Mouse (Mus musculus) layer of hippocampus, adult 9-10 months (tissue): ENCODE measurements at regions not wholly inside any gene's neighbourhood (a gene's known extent, or its start where the extent isn't known, plus 50 kb on each side); places are given as distances from the start of the nearest gene placed in this dataset.
"Not testable (repeated sequence)": the region's sequence is repeated elsewhere in the genome, so short reads cannot be mapped to it uniquely, and the experiment has no call there.

Source experiments
- DNase-seq: peaks from one replicate; pipeline ENCODE4 v3.0.0; 2022; ENCODE audit warnings: low spot score

GRCm38 (mm10) chr1:88752332-88752731, 50.3 kb upstream of the Arl4c start:
- no peak for DNase-seq

DNA sequence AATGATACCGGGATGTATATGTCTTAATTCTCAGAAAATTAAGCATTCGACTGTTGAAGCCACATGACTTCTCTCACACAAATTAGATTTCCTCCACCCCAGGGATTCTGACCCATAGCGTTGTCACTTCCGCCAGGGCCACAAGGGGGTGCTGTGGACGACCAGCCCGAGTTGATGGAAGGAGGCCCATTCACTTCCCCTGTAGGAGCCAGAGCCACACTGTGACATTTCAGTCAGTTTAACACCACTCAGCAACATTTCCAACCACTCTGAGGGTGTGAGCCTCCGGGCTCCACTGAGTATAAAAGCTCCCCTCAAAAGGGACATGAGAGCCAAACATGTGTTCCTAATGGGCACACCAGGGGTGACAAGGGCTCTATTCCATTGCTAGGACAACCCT, 54.6 kb upstream of the Arl4c start:
- no peak for DNase-seq

GRCm38 (mm10) chr1:88757162-88757561, 55.1 kb upstream of the Arl4c start:
- no peak for DNase-seq

GRCm38 (mm10) chr1:88757746-88758145, 55.7 kb upstream of the Arl4c start:
- DNase-seq = no peak

GRCm38 (mm10) chr1:88760643-88761042, 58.6 kb upstream of the Arl4c start:
- DNase-seq = no peak

GRCm38 (mm10) chr1:88761121-88761520, 59.1 kb upstream of the Arl4c start:
- DNase-seq = no peak

DNA sequence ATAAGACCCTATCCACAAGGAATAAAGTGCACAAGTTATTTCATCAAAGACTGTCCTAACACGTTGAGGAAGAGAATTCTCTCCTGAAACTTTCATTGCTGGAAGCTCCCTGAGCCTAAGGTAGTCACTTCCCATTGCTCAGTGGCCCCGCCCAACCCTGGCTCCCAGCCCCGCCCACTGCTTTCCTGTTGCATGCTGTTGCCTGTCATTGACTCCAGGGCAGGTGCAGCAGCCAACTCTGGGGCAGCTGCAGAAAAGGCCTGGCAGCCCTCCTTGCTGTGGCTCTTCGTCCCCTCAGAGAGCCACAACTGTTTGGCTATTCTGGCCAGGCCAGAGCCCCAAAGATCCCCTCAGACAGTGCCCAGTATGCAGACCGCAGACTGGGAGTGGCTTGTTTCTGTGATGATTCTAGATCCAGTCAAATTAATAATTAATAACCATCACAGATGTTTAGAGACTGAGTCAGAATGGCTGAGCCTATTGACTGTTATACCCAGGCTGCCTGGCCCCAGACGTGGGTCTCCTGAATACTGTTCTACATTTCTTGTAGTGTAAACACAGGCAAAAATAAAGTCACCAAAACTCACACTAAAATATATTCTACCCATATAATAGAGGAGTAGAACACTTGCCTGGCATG, 61.8 kb upstream of the Arl4c start:
- DNase-seq = no peak

DNA sequence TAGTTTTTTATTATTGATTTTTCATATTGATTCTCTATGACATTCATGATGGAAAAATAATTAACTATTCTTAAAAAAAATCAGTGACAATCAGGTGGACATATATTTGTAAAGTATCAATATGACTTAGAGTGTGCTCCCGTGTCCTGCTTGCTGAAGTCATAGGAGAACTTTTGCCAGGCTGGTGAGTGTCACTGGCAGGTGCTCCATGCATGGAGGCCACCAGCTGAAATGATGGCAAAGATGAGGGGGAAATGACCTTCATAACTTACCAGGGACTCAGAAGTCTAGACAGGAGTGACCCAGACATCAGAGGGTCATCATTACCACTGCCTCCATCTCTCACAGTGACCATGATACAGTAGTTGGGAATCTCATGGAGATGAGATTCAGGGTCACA, 62.5 kb upstream of the Arl4c start:
- DNase-seq = no peak

GRCm38 (mm10) chr1:88777009-88777408, 75.0 kb upstream of the Arl4c start:
- no peak for DNase-seq

GRCm38 (mm10) chr1:88780262-88780661, 78.2 kb upstream of the Arl4c start:
- no peak for DNase-seq

GRCm38 (mm10) chr1:88783083-88783482, 81.1 kb upstream of the Arl4c start:
- no peak for DNase-seq

DNA sequence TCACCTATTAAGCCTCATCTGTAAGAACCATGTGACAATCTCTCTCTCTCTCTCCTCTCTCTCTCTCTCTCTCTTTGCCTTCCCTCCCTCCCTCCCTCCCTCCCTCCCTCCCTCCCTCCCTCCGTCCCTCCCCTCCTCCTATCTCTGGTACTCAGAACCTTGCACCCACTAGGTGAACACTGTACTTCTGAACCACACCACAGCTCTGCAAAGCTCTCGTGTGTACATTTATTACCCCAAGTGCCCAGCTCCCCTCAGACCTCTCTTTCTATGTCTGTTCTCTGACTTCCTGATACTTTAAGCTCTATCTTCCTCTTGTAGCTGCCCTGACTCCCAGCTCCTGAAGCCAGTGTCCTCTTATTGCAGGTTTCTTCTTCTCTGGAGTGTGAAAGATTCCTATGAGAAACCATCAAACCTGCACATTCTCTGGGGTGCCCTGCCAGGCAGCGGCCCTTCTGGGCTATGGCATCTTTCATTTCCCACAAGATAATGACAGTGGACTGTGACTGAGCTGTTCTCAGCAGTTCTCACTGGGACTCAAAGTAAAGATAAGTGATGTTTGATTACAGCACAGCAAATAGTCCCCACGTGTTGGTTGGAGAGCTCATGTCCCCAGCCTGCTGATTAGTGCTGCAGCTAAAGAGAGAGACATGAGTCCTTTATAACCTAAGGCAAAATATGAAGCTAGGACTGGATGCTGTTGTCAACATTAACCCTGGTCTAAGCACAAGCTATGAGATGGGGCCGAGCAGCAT, 83.0 kb upstream of the Arl4c start:
- no peak for DNase-seq

DNA sequence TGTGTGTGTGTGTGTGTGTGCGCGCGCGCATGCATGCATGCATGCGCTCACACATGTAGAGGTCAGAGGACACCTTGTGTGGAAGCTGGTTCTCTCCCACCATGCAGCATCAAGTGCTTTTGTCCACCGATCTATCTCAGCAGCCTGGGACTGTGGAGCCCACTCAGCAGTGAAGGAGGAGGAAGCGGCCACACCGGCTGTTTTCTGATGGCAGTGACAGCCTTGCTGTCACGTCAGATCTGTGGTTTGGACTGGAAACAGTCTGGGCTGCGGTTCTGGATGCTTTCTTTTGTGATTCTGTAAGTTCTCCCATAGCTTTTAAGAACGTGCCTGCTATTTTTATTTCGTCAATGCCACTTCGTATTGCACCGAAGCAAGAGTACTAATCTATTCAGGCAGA, 84.0 kb upstream of the Arl4c start:
- DNase-seq = no peak

DNA sequence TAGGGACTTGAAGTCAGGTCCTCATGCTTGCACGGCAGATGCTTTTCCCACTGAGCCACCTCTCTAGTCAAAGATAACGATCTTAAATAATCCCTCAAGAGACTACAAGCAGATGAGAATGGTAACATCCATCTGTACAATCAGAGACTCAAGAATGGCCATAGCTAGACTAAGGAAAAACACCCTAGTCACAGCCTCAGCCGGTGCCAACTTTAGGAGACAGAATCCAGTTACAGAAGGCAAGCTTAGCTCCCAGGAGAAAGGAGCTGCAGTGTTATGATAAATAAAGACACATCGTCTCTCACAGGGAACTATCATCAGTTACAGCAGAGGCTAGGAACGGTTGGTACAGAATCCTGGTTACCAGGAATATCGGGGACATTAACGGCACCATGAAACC, 88.7 kb upstream of the Arl4c start:
- DNase-seq = no peak

DNA sequence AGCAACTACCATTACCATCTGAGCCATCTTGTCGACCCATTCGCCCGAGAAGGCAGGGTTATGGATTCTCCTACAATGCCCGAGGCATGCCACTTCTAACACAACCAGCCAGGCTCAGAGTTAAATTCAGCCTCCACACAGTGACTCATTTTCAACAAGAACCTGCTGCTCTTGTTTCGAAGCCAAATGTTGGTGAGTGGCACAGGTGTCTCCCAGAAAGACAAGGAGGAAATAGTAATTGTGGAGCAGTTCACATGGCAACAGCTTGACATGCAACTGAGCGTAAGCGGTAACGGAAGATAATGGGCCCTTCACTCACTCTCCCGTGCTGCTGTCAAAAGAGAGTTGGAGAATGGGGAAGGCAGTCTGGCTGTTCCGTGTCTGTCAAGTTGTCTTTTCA, 92.9 kb upstream of the Arl4c start:
- DNase-seq = peak; percentile 40

DNA sequence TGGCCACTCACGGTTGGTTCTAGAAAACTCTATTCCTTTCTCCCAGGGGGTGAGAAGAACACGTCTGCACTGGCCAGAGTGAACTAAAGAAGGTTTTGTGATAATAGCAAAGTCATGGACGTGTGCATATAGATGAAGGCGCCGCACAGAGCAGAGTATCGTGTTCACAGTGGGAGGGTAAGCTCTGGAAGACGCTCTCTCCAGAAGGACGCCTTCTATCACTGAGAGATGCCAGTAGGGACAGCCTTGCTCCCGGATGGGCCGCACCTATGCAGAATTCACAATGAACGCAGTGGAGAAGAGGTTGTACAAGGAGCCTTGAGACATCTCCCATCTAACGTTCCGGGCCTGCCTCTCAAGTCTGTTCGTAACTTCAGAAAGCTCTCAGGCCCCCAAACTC, 96.5 kb upstream of the Arl4c start:
- no peak for DNase-seq

- no peak for DNase-seq
Observed at GRCm38 (mm10) chr1:88798874-88799273, 96.9 kb upstream of the Arl4c start.

DNA sequence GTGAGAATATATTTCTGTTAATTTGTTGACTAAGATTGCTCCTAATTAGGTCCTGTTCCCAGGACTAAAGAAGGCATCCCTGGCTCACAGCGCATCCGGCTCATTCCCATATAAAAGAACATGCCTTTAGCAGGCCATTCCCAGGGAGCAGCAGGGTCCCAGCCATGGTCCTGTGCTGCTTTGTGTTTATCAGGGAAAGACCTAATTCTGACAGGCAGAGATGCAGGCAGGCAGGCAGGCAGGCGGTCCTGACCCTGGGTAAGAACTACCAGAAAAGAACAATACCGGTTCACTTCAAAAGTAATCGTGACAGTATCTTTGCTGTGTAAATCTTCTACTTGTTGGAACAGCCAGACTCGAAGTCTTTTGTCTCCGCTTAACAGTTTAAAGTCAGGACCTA, 97.3 kb upstream of the Arl4c start:
- DNase-seq = no peak

DNA sequence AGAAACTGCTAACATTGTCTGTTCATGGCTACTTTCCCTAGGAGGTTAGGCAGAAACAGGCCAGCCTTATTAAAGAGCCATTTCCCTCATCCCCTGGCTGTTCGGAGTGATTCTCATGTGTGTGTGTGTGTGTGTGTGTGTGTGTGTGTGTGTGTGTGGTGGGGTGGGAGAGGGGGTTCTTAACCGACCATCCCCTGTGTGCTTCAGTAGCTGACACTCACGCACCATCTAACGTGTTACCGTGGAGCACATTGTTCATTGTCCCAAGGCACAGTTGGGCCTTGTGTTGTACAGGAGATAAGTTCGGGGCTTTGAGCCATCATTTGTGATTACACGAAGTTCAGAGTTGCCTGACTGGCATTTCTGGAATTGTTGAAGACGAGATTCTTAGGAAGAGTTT, 97.8 kb upstream of the Arl4c start:
- DNase-seq = no peak

DNA sequence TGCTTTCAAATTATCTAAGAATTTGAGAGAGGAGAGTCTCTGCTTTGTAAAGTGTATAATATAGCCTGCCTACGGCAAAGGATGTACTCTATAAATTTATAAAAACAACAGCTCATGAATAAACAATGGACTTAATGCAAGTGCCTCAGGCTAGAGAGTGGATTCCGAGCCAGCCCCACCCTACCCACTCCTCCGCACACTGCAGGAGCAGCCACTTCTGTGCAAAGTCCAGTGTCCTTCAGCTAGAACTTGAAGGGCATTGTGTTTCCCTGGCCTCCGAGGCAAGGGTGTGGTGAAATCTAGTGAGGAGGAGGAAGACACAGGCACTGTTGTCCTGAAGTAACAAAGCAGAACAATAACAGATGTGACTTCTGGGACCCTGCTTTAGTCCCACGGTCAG, 98.4 kb upstream of the Arl4c start:
- DNase-seq = no peak

DNA sequence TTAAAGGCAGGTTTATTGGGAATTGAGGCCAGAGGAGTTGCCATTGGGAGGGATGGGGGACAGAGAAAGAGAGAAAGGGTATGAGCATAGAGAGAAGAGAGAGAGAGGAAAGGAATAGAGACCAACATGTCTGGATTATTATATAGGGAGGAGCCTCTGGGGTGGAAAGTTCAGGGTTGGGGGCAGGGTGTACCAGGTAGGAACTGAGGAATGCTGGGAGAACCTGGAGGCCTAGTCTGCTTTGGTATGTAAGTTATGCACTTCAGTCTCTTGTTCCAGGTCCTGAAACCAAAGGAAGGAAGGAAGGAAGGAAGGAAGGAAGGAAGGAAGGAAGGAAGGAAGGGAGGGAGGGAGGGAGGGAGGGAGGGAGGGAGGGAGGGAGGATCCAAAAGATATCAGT, 99.1 kb upstream of the Arl4c start:
- not testable (repeated sequence) for DNase-seq

- DNase-seq = no peak
Observed at GRCm38 (mm10) chr1:88806960-88807359, 104.9 kb upstream of the Arl4c start.

DNA sequence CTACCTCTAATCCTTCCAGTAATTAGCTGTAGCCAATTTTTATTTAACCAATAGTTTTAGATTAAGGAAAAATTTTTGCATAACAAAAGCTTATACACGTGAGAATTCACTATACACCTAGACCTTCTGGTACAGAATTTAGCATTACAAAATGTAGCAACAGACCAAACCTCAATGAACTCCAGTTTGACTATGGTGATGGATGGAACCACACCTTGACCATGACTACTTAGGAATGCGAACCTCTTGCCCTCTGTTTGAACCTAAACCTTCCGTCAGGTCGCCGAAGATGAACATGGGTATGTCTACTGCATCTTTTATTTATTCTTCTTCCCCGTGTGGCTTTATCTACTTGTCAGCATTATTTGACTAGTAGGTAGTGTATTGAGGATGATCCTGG, 105.9 kb upstream of the Arl4c start:
- no peak for DNase-seq

- no peak for DNase-seq
Observed at GRCm38 (mm10) chr1:88808508-88808907, 106.5 kb upstream of the Arl4c start.
